Mouse (Mus musculus) stomach, embryonic 16.5 days (tissue): ENCODE measurements around the gene Angptl7. TPM values are rescaled to one million over a fixed set of nuclear protein-coding genes. Genes with fewer than 3 reads are reported as not detected.

Experiments
- ATAC-seq: fragments of 200-750 bp; cut with Nextera tagmentation; 2 replicates; pipeline ENCODE4 v1.8.0; 2017; ENCODE audit warnings: moderate number of reproducible peaks, moderate TSS enrichment; ENCODE audit not compliant: insufficient read depth, low FRiP score
- H3K27ac ChIP-seq: fragments of 300-500 bp; sonication (generic); 2 replicates; pipeline ENCODE4 v1.5.1; 2014; ENCODE audit warnings: low read length
- H3K27me3 ChIP-seq: fragments of 300-500 bp; sonication (generic); 2 replicates; pipeline ENCODE4 v1.6.1; 2014; ENCODE audit warnings: low read length, control low read depth, mixed read lengths; ENCODE audit not compliant: control insufficient read depth, insufficient read depth
- H3K36me3 ChIP-seq: fragments of 300-500 bp; sonication (generic); 2 replicates; pipeline ENCODE4 v1.6.1; 2014; ENCODE audit warnings: low read length; ENCODE audit not compliant: control insufficient read depth, insufficient read depth
- H3K4me1 ChIP-seq: fragments of 300-500 bp; sonication (generic); 2 replicates; pipeline ENCODE4 v1.6.1; 2014; ENCODE audit warnings: low read length, control low read depth, mixed read lengths; ENCODE audit not compliant: control insufficient read depth, insufficient read depth
- H3K4me2 ChIP-seq: fragments of 300-500 bp; sonication (generic); 2 replicates; pipeline ENCODE4 v1.6.1; 2014; ENCODE audit warnings: low read depth, low read length, mixed read lengths
- H3K4me3 ChIP-seq: fragments of 300-500 bp; sonication (generic); replicated peaks from 2 replicates; pipeline ENCODE4 v1.5.1; 2014; ENCODE audit warnings: mild to moderate bottlenecking, low read length
- H3K9ac ChIP-seq: fragments of 300-500 bp; sonication (generic); 2 replicates; pipeline ENCODE4 v1.6.1; 2014; ENCODE audit warnings: low read length
- H3K9me3 ChIP-seq: fragments of 300-500 bp; sonication (generic); replicated peaks from 2 replicates; pipeline ENCODE4 v1.6.1; 2016; ENCODE audit warnings: low read length, control low read depth; ENCODE audit not compliant: control insufficient read depth
- WGBS: fragments of 180-500 bp; shearing (Covaris S2); extraction: QIAGEN DNeasy Blood & Tissue Kit; methylation state at CpG from one replicate; pipeline ENCODE4 v1.1.7; 2014; 5-methylcytosine and 5-hydroxymethylcytosine counted together
- polyA plus RNA-seq: library from polyadenylated mRNA; unstranded; fragments of >200 nt; fragmentation: Nextera tagmentation; extraction: Ambion mirVana; gene quantifications from 2 replicates; pipeline ENCODE4 v1.2.1, GENCODE M21; 2015

The Angptl7 gene
- polyA plus RNA-seq = 6.5 and 7.4 TPM in 2 replicates

GRCm38 (mm10) chr4:148500410-148500867, at the start of gene Angptl7:
Gene Angptl7, minus strand, starts transcription at chr4:148500460.
- Histone ChIP-seq H3K4me2 (no peak within 1 kb of the TSS), H3K4me3 (no peak within 1 kb of the TSS), H3K9me3 (no peaks in the 10 kb centered on the region), H3K27ac (peak within 1 kb of the TSS; percentile 7; the same call in 1 of the 2 replicates), H3K4me1 (no peaks in the 10 kb centered on the region), H3K36me3 (no peaks in the 10 kb centered on the region), H3K27me3 (no peaks in the 10 kb centered on the region), H3K9ac (no peak within 1 kb of the TSS)
- peak; percentile 61; the same call in 1 of the 2 replicates for ATAC-seq
- 40% methylated on average over 4 of the region's 4 CpGs for WGBS

- 77% methylated on average over 4 of the region's 4 CpGs for WGBS
- peaks cover 27% of the 10 kb centered on the region for H3K36me3 ChIP-seq
Observed at GRCm38 (mm10) chr4:148549106-148549505, 48.8 kb upstream of the Angptl7 start.

GRCm38 (mm10) chr4:148535876-148536275, 35.6 kb upstream of the Angptl7 start:
- ATAC-seq = no peak
- no peak overlapping the region for H3K4me3 ChIP-seq
- no peaks in the 10 kb centered on the region for H3K9me3 ChIP-seq
- H3K27ac ChIP-seq = no peak overlapping the region
- 83% methylated on average over 3 of the region's 3 CpGs for WGBS
- H3K9ac ChIP-seq = no peak overlapping the region
- no peak overlapping the region for H3K4me2 ChIP-seq
- H3K4me1 ChIP-seq = no peaks in the 10 kb centered on the region
- H3K36me3 ChIP-seq = peaks cover 19% of the 10 kb centered on the region; the same call in 1 of the 2 replicates
- H3K27me3 ChIP-seq = no peaks in the 10 kb centered on the region

More at GRCm38 (mm10) chr4:148549106-148549505, 48.8 kb upstream of the Angptl7 start:
- H3K9me3 ChIP-seq = no peaks in the 10 kb centered on the region
- no peak overlapping the region for H3K9ac ChIP-seq
- no peak for ATAC-seq
- H3K4me1 ChIP-seq = no peaks in the 10 kb centered on the region
- no peak overlapping the region for H3K4me2 ChIP-seq
- no peaks in the 10 kb centered on the region for H3K27me3 ChIP-seq
- H3K4me3 ChIP-seq = no peak overlapping the region
- no peak overlapping the region for H3K27ac ChIP-seq

- 0 out of 2 replicates have a peak, but pooled peaks have one; percentile 31 for ATAC-seq
- 90% methylated on average over 12 of the region's 12 CpGs for WGBS
Observed at GRCm38 (mm10) chr4:148533613-148534328, 33.5 kb upstream of the Angptl7 start.

GRCm38 (mm10) chr4:148532516-148532915, 32.3 kb upstream of the Angptl7 start:
- no peaks in the 10 kb centered on the region for H3K27me3 ChIP-seq
- H3K4me1 ChIP-seq = no peaks in the 10 kb centered on the region
- no peak overlapping the region for H3K27ac ChIP-seq
- H3K4me2 ChIP-seq = no peak overlapping the region
- no peaks in the 10 kb centered on the region for H3K9me3 ChIP-seq
- no peak for ATAC-seq
- no peak overlapping the region for H3K4me3 ChIP-seq
- H3K9ac ChIP-seq = no peak overlapping the region
- 89% methylated on average over 3 of the region's 3 CpGs for whole genome bisulfite sequencing
- H3K36me3 ChIP-seq = peaks cover 9% of the 10 kb centered on the region; the same call in 1 of the 2 replicates

More at GRCm38 (mm10) chr4:148533613-148534328, 33.5 kb upstream of the Angptl7 start:
- no peak overlapping the region for H3K9ac ChIP-seq
- H3K9me3 ChIP-seq = no peaks in the 10 kb centered on the region
- no peak overlapping the region for H3K27ac ChIP-seq
- no peak overlapping the region for H3K4me2 ChIP-seq
- peaks cover 9% of the 10 kb centered on the region; the same call in 1 of the 2 replicates for H3K36me3 ChIP-seq
- H3K4me3 ChIP-seq = no peak overlapping the region
- no peaks in the 10 kb centered on the region for H3K4me1 ChIP-seq
- no peaks in the 10 kb centered on the region for H3K27me3 ChIP-seq

- Histone ChIP-seq H3K4me3 (no peak overlapping the region), H3K9me3 (no peaks in the 10 kb centered on the region), H3K36me3 (peaks cover 18% of the 10 kb centered on the region), H3K4me1 (no peaks in the 10 kb centered on the region), H3K27ac (no peak overlapping the region), H3K9ac (no peak overlapping the region), H3K27me3 (no peaks in the 10 kb centered on the region), H3K4me2 (no peak overlapping the region)
- 66% methylated on average over 4 of the region's 4 CpGs for WGBS
- ATAC-seq = no peak
Observed at GRCm38 (mm10) chr4:148531341-148531740, 31.1 kb upstream of the Angptl7 start.

- Histone ChIP-seq H3K4me3 (no peak overlapping the region), H3K9ac (no peak overlapping the region), H3K4me1 (no peaks in the 10 kb centered on the region), H3K36me3 (peaks cover 24% of the 10 kb centered on the region), H3K27ac (no peak overlapping the region), H3K27me3 (no peaks in the 10 kb centered on the region), H3K4me2 (no peak overlapping the region), H3K9me3 (no peaks in the 10 kb centered on the region)
- ATAC-seq = no peak
- WGBS = 86% methylated on average over 6 of the region's 6 CpGs
Observed at GRCm38 (mm10) chr4:148530778-148531177, 30.5 kb upstream of the Angptl7 start.

DNA sequence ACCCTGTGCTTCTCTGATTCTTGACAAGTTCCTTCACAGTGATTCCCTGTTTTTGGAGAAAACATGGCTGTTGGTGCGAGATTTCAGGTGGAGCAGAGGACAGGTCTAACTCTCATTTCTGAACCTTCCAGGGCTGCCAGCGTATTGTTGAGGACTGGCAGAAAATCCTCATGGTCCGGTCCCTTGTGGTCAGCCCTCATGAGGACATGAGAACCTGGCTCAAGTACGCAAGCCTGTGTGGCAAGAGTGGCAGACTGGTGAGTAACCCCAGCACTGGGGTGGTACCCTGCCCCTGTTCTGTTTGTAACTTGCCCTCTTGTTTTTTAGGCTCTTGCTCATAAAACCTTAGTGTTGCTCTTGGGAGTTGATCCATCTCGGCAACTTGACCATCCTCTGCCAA, 30.1 kb upstream of the Angptl7 start:
- no peak for ATAC-seq
- H3K4me2 ChIP-seq = no peak overlapping the region

GRCm38 (mm10) chr4:148527158-148527910, 27.1 kb upstream of the Angptl7 start:
- ATAC-seq = no peak
- H3K27ac ChIP-seq = no peak overlapping the region
- H3K36me3 ChIP-seq = peaks cover 23% of the 10 kb centered on the region
- no peak overlapping the region for H3K4me2 ChIP-seq
- no peak overlapping the region for H3K9ac ChIP-seq
- no peaks in the 10 kb centered on the region for H3K4me1 ChIP-seq
- WGBS = 88% methylated on average over 10 of the region's 10 CpGs
- no peak overlapping the region for H3K4me3 ChIP-seq
- H3K9me3 ChIP-seq = no peaks in the 10 kb centered on the region
- H3K27me3 ChIP-seq = no peaks in the 10 kb centered on the region

More for the DNA sequence above, 30.1 kb upstream of the Angptl7 start:
- Histone ChIP-seq H3K9me3 (no peaks in the 10 kb centered on the region), H3K4me3 (no peak overlapping the region), H3K36me3 (peaks cover 27% of the 10 kb centered on the region), H3K27me3 (no peaks in the 10 kb centered on the region), H3K4me1 (no peaks in the 10 kb centered on the region), H3K27ac (no peak overlapping the region), H3K9ac (no peak overlapping the region)
- 94% methylated on average over 5 of the region's 5 CpGs for WGBS
